Mouse (Mus musculus) liver, embryonic 16.5 days (tissue): ENCODE results near the gene Ythdf1. TPM values are rescaled to one million over a fixed set of nuclear protein-coding genes. Genes with fewer than 3 reads are reported as not detected.

ENCODE experiments used
- ATAC-seq: fragments of 200-750 bp; cut with Nextera tagmentation; 2 replicates; pipeline ENCODE4 v1.8.0; 2017; ENCODE audit warnings: low read depth, mild to moderate bottlenecking, moderate number of reproducible peaks, moderate library complexity
- H3K27ac ChIP-seq: fragments of 300-500 bp; sonication (generic); 2 replicates; pipeline ENCODE4 v1.5.1; 2014; ENCODE audit warnings: mild to moderate bottlenecking, low read length
- H3K27me3 ChIP-seq: fragments of 300-500 bp; sonication (generic); 2 replicates; pipeline ENCODE4 v1.6.1; 2014; ENCODE audit warnings: low read depth, low read length, mixed read lengths; ENCODE audit not compliant: control insufficient read depth, insufficient read depth
- H3K36me3 ChIP-seq: fragments of 300-500 bp; sonication (generic); 2 replicates; pipeline ENCODE4 v1.6.1; 2014; ENCODE audit warnings: mild to moderate bottlenecking; ENCODE audit not compliant: control insufficient read depth, insufficient read depth
- H3K4me1 ChIP-seq: fragments of 300-500 bp; sonication (generic); 2 replicates; pipeline ENCODE4 v1.6.1; 2014; ENCODE audit warnings: low read depth, low read length, mixed read lengths; ENCODE audit not compliant: control insufficient read depth
- H3K4me2 ChIP-seq: fragments of 300-500 bp; sonication (generic); 2 replicates; pipeline ENCODE4 v1.6.1; 2014; ENCODE audit warnings: low read depth, low read length, mixed read lengths
- H3K4me3 ChIP-seq: fragments of 300-500 bp; sonication (generic); 2 replicates; pipeline ENCODE4 v1.5.1; 2014; ENCODE audit warnings: low read depth, mild to moderate bottlenecking, low read length
- H3K9ac ChIP-seq: fragments of 300-500 bp; sonication (generic); 2 replicates; pipeline ENCODE4 v1.6.1; 2014; ENCODE audit warnings: low read depth, low read length
- H3K9me3 ChIP-seq: fragments of 300-500 bp; sonication (generic); replicated peaks from 2 replicates; pipeline ENCODE4 v1.6.1; 2016; ENCODE audit warnings: low read length; ENCODE audit not compliant: control insufficient read depth
- WGBS: fragments of 180-500 bp; shearing (Covaris S2); extraction: QIAGEN DNeasy Blood & Tissue Kit; methylation state at CpG from one replicate; pipeline ENCODE4 v1.1.7; 2014; ENCODE audit not compliant: insufficient replicate concordance; 5-methylcytosine and 5-hydroxymethylcytosine counted together
- polyA plus RNA-seq: library from polyadenylated mRNA; unstranded; fragments of >200 nt; fragmentation: Nextera tagmentation; extraction: Ambion mirVana; gene quantifications from 2 replicates; pipeline ENCODE4 v1.2.1, GENCODE M21; 2015

Ythdf1 gene
- polyA plus RNA-seq, 1 experiment from 2014 or later, result 4.6 TPM

DNA sequence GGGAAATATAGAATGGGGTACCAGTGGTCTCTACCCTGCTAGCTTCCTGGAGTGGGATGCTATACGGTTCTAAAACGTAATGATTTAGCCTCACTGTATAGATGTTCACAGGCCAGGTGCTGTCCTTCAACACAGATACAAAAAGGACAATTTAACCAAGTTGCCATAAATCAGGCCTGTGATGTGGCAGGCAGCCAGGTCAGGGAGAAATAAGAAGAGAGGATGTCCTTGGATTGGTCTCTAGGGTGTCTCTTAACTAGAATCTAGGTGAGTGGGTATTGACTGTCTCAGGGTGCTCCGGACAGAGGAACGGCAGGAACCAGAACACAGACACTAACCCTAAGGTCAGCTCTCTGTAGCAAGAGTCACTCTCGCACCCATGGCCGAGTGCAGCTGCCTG, 2.0 kb upstream of the Ythdf1 start:
- no peak for ATAC-seq
- H3K36me3 ChIP-seq, result peaks cover 8% of the 10 kb centered on the region
- no peaks in the 10 kb centered on the region for H3K9me3 ChIP-seq
- no peak overlapping the region for H3K9ac ChIP-seq
- H3K27ac ChIP-seq, result no peak overlapping the region
- no peaks in the 10 kb centered on the region for H3K27me3 ChIP-seq
- no peak overlapping the region for H3K4me3 ChIP-seq
- peaks cover 12% of the 10 kb centered on the region for H3K4me1 ChIP-seq
- WGBS, result 71% methylated on average over 6 of the region's 6 CpGs
- H3K4me2 ChIP-seq, result no peak overlapping the region

DNA sequence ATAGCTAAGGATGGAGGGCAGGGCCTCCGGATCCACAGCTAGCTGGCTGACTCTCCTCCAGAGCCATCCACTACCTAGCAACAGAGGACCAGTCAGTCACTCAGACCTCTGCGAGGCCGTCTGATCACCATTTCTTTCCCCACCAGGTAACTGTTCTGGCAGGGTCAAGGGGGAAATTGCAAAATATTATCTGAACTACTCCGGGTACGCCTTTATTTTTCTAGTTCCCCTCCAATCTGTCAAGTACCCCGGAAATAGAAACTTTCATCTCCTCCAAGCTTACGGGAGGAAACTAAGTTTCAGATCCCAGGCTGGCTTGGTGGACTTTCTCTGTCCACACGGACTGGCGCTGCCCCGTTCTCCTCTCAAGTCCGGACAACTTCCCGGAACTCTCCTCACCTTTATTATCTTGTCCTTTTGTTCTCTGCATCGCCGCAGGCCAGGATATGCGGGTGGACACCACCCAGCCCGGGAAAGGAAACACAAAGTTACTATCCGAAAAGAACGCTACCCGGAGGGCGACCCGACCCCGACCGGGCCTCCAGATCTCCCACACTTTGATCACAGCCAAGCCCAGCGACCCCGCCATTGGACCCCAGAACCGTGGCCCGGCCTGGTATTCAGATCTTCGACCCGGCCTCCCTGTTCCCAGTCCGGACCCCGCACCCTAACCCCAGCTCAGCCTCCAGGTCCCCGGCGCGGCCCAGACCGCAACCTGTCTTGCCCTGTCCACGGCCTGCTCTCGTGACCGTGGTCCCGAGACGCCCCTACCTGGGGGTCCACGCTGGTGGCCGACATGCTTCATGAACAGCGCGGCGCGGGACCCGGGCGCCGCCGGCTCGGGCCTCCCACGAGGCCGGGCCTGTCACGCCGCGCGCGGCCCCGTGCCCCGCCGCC, 588 bp downstream of the Ythdf1 start:
- peak overlapping the region; percentile 82 for H3K27ac ChIP-seq
- no peaks in the 10 kb centered on the region for H3K27me3 ChIP-seq
- H3K36me3 ChIP-seq, result peaks cover 19% of the 10 kb centered on the region
- peak; percentile 28 for ATAC-seq
- H3K4me3 ChIP-seq, result peak overlapping the region; percentile 98
- under 1% methylated on average over 61 of the region's 61 CpGs for WGBS
- peak overlapping the region; percentile 99 for H3K9ac ChIP-seq
- H3K4me2 ChIP-seq, result peak overlapping the region; percentile 83
- H3K4me1 ChIP-seq, result peaks cover 18% of the 10 kb centered on the region
- H3K9me3 ChIP-seq, result no peaks in the 10 kb centered on the region

GRCm38 (mm10) chr2:180915886-180916433, 4.8 kb downstream of the Ythdf1 start:
- Histone ChIP-seq H3K9me3 (no peaks in the 10 kb centered on the region), H3K9ac (no peak overlapping the region), H3K27me3 (no peaks in the 10 kb centered on the region), H3K27ac (no peak overlapping the region), H3K4me2 (no peak overlapping the region), H3K4me1 (peaks cover 13% of the 10 kb centered on the region), H3K36me3 (peaks cover 41% of the 10 kb centered on the region), H3K4me3 (no peak overlapping the region)
- no peak for ATAC-seq
- WGBS, result 57% methylated on average over 3 of the region's 3 CpGs

GRCm38 (mm10) chr2:180910928-180911327, 9.8 kb downstream of the Ythdf1 start:
- H3K27ac ChIP-seq, result no peak overlapping the region
- peaks cover 3% of the 10 kb centered on the region; the same call in 1 of the 2 replicates for H3K4me1 ChIP-seq
- no peak for ATAC-seq
- H3K4me3 ChIP-seq, result no peak overlapping the region
- H3K4me2 ChIP-seq, result no peak overlapping the region
- no peaks in the 10 kb centered on the region for H3K27me3 ChIP-seq
- H3K9me3 ChIP-seq, result no peaks in the 10 kb centered on the region
- peaks cover 39% of the 10 kb centered on the region for H3K36me3 ChIP-seq
- no peak overlapping the region for H3K9ac ChIP-seq
- 86% methylated on average over 12 of the region's 12 CpGs for WGBS

DNA sequence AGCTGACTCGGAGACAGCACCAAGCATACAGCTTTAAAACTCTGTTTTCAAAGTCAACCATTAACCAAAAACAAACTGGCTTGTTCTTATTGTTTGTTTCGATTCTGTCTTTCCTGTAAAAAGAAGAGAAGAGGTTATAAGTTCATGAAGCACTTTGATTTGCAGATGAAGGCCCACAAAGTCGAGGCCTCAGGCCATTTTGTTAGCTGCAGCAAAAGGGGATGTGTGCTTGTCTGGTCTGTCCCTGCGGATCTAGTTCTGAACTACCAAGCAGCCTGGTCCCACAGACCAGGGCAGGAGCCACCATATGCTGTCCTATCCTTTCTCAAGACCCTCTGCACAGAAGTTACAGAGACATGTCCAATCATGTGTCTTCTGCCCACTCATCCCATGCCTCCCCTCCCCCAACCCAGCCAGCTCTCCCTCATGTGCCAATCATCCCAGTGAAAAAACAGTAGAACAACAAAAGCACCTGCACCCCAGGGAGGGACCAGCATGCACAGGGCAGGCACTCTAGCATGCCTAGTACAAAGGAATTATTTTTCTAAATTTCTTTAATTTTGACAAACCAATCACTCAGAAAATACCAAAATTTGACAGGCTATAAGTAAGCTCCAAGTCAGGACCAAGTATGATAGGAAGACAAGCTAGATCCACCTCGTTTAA, 15.1 kb downstream of the Ythdf1 start:
- no peaks in the 10 kb centered on the region for H3K27me3 ChIP-seq
- no peaks in the 10 kb centered on the region for H3K9me3 ChIP-seq
- H3K9ac ChIP-seq, result no peak overlapping the region
- H3K4me3 ChIP-seq, result no peak overlapping the region
- WGBS, result 60% methylated on average over 5 of the region's 5 CpGs
- H3K4me2 ChIP-seq, result no peak overlapping the region
- H3K27ac ChIP-seq, result no peak overlapping the region
- ATAC-seq, result no peak; the same call in 1 of the 2 replicates
- H3K4me1 ChIP-seq, result peaks cover 6% of the 10 kb centered on the region
- peaks cover 8% of the 10 kb centered on the region for H3K36me3 ChIP-seq

DNA sequence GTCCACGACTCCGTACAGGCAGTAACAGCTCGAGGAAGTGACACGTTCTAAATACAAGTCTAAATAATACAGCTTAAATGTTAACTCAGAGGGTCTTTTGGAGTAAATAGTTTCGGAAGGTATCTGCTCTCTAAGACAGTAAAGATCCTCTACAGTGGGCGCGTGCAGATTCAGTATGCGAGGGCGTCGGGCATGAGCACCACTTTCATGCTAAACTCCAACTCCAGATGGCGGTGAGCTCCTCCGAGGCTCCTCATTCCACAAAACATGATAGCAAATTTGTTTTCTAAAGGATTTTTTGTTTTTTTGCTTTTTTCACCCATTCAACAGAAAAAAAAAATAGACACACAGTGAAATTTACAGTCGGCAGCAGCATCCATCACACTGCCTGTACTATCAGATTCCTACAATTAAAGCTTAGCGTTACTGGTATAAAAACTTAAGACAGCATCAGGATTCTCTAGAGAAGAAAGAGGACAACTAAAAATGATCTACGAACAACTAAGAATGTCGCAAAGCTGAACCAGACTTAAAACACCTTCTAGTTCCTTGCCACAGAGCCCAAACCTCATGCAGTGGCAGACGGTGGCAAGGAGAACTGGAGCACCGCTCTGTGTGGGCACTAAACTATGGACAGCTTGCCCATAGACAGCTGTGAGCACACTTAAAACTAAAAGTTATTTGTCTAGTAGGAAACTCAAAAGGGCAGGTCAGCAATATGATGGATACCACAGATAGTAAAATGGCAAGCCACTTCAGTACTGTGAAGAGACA, 16.1 kb downstream of the Ythdf1 start:
- 87% methylated on average over 18 of the region's 18 CpGs for WGBS
- H3K27ac ChIP-seq, result no peak overlapping the region
- H3K9ac ChIP-seq, result no peak overlapping the region
- H3K4me3 ChIP-seq, result no peak overlapping the region
- H3K4me1 ChIP-seq, result peaks cover 6% of the 10 kb centered on the region
- no peaks in the 10 kb centered on the region for H3K27me3 ChIP-seq
- H3K36me3 ChIP-seq, result no peaks in the 10 kb centered on the region; the same call in 1 of the 2 replicates
- no peak for ATAC-seq
- no peak overlapping the region for H3K4me2 ChIP-seq
- no peaks in the 10 kb centered on the region for H3K9me3 ChIP-seq

DNA sequence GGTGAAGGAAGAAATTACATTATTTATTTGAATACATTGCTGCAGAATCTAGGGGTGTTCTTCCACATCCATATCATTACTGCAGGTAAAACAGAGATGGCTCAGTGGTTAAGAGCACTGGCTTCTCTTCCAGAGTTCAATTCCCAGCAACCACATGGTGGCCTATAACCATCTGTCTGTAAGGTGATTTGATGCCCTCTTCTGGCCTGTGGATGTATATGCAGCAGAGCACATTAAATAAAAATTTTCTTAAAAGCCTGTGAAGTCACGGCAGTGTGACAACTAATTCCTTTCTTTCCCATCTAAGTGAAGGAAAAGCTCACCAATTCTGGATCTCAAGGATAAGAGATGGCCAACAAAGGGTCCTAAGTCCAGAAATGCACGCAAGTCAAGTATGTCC, 18.7 kb downstream of the Ythdf1 start:
- Histone ChIP-seq H3K27ac (no peak overlapping the region), H3K4me2 (no peak overlapping the region), H3K36me3 (no peaks in the 10 kb centered on the region; the same call in 1 of the 2 replicates), H3K4me1 (peaks cover 6% of the 10 kb centered on the region), H3K9ac (no peak overlapping the region), H3K4me3 (no peak overlapping the region), H3K27me3 (no peaks in the 10 kb centered on the region), H3K9me3 (no peaks in the 10 kb centered on the region)
- WGBS, result 39% methylated on average over 2 of the region's 2 CpGs
- no peak for ATAC-seq

- Histone ChIP-seq H3K27ac (no peak overlapping the region), H3K36me3 (no peaks in the 10 kb centered on the region), H3K4me2 (no peak overlapping the region), H3K4me1 (peaks cover 9% of the 10 kb centered on the region), H3K4me3 (no peak overlapping the region), H3K9ac (no peak overlapping the region), H3K9me3 (no peaks in the 10 kb centered on the region), H3K27me3 (peaks cover 40% of the 10 kb centered on the region)
- WGBS, result 69% methylated on average over 6 of the region's 6 CpGs
- ATAC-seq, result no peak
Observed at GRCm38 (mm10) chr2:180897857-180898256, 22.9 kb downstream of the Ythdf1 start.
